Mouse (Mus musculus) megakaryocyte, embryonic 14.5 days (primary cell): ENCODE results near the gene Olfr420.

Experiments
- FLI1 ChIP-seq: IDR thresholded peaks from 2 replicates; pipeline ENCODE4 v1.6.1; 2012; ENCODE audit warnings: low read length, inconsistent platforms, mixed read lengths
- GATA1 ChIP-seq: IDR thresholded peaks from 3 replicates; pipeline ENCODE4 v1.6.1; 2012; ENCODE audit warnings: mixed read lengths, low read length, inconsistent platforms, borderline replicate concordance

DNA sequence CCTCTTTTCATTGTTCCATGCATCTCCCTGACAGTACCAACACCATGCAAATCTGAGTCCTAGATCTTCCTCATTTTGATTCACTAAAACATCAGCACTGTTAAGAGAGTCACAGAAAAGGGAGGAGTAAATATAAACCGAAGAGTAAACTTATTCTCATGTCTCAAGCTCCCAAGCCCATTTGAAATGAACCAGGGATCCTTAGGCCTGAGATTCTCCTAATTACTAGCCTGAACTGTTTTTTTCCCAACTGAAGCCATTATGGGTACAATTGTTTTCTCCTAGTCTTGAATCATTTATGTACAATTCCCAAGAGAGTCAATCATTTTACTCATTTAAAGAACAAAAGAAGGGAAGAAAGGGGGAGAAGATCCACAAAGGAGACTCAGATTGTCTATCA lies at the start of gene Olfr420:
- no peak for TF ChIP-seq GATA1
- TF ChIP-seq FLI1 = no peak
